Mouse (Mus musculus): ENCODE measurements around the gene Eif4g1. TPM values are rescaled to one million over a fixed set of nuclear protein-coding genes. Genes with fewer than 3 reads are reported as not detected.

Gene Eif4g1
- polyA plus RNA-seq, 2 experiments = 65.1 to 101 TPM

DNA sequence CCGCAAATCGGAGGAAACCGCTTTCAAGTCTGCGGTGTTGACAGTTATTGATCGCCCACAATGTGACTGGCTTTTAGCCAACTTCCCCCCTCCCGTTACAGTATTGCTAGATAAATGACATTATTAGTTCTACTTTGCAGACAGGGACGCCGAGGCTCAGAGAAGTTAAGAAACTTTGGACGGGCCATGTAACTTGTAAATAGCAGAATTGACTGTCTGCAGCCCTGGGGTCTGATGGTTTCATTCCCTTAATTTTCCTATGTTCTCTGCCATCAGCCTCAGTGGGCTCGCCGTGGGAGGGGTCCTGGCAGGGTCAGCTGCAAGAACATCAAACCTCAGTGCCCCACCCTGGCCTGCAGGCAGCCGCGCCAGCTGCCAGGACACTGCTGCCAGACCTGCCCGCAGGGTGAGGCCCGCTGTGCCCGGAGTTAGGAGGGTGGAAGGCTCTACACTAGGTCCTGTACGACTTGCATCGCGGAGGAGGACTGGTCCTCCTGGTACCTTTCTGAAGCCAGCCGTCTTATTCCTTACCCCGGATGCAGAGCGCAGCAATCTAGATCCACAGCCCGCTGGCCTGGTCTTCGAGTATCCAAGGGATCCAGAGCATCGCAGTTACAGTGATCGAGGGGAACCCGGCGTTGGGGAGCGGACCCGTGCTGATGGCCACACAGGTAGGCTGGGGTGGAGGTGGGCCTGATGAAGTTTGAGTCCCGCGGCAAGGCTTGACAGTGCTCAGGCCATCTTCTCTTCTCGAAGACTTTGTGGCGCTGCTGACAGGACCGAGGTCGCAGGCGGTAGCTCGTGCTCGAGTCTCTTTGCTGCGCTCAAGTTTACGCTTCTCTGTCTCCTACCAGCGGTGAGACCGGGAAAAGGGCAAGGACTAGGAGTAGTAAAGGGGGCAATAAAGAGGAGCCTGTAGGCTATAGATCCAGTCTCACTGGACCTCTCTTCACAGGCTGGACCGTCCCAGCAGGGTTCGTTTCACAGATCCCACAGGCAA is 65.9 kb downstream of the Eif4g1 start, which contains the start of gene Thpo:
Gene Thpo (minus strand): TSS at position 781 of the 1,000 bp plus-strand sequence.
- Histone ChIP-seq H3K9ac (replicated peaks) (no peak within 1 kb of the TSS), H3K4me2 (ENCODE audit: low read depth) (peak within 1 kb of the TSS; percentile 62), H3K4me3 (ENCODE audit: insufficient read depth in 1 of 2, low read depth in 2 of 2, low read length in 2 of 2) (peak within 1 kb of the TSS; percentile 20 to 49), H3K4me1 (replicated peaks; ENCODE audit: control insufficient read depth in 2 of 2, insufficient read depth in 2 of 2, low read length in 1 of 2) (0 out of 4 replicates have a peak, but pooled peaks cover 0 to 2% of the 10 kb centered on the region in 2 experiments), H3K27me3 (ENCODE audit: control insufficient read depth, insufficient read depth, low read length) (peaks cover 53% of the 10 kb centered on the region), H3K27ac (no peak within 1 kb of the TSS), H3K9me3 (ENCODE audit: control insufficient read depth, low read length) (no peaks in the 10 kb centered on the region), H3K36me3 (replicated peaks; ENCODE audit: control insufficient read depth, insufficient read depth, low read depth) (no peaks in the 10 kb centered on the region)
- 3% methylated on average over 45 of the region's 45 CpGs for WGBS (ENCODE audit: insufficient replicate concordance)
- DNase-seq (ENCODE audit: low read depth in 3 of 3, low spot score in 3 of 3) (no peak), ATAC-seq (ENCODE audit: insufficient read depth) (no peak)
- TF ChIP-seq EP300 (IDR thresholded peaks at IDR 0.05; ENCODE audit: low read depth) (no peak), CTCF (IDR thresholded peaks at IDR 0.05; ENCODE audit: low read depth) (0 out of 2 replicates have a peak, but pooled peaks have one; percentile 2)

DNA sequence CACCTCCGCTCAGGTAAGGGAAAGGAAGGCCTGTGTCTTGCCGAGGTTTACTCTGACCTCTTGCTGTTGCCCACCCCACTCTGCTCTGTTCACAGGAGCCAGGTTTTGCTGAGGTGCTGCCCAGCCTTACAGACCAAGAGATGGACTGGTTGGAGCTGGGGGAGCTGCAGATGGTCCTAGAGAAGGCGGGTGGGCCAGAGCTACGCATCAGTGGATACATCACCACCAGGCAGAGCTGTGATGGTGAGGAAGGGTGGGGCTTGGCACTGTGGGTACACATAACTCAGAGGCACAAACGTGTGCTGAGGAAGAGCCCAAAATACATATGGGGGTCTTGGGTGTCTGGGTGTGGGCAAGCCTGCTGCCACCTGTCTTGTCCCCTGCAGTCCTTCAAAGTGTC is 67.5 kb downstream of the Eif4g1 start:
- TF ChIP-seq CTCF (IDR thresholded peaks at IDR 0.05; ENCODE audit: low read depth) = no peak
- TF ChIP-seq EP300 (IDR thresholded peaks at IDR 0.05; ENCODE audit: low read depth) = no peak
- H3K9me3 ChIP-seq (ENCODE audit: control insufficient read depth, low read length) = no peaks in the 10 kb centered on the region
- ATAC-seq (ENCODE audit: insufficient read depth) (no peak), DNase-seq (ENCODE audit: low read depth in 3 of 3, low spot score in 3 of 3) (no peak)
- H3K4me1 ChIP-seq (replicated peaks; ENCODE audit: control insufficient read depth in 2 of 2, insufficient read depth in 2 of 2, low read length in 1 of 2) = no peaks in the 10 kb centered on the region
- no peak overlapping the region for H3K4me2 ChIP-seq (ENCODE audit: low read depth)
- no peak overlapping the region for H3K9ac ChIP-seq (replicated peaks)
- H3K27me3 ChIP-seq (ENCODE audit: control insufficient read depth, insufficient read depth, low read length) = peaks cover 53% of the 10 kb centered on the region
- WGBS (ENCODE audit: insufficient replicate concordance) = 48% methylated on average over 5 of the region's 5 CpGs
- no peaks in the 10 kb centered on the region for H3K36me3 ChIP-seq (replicated peaks; ENCODE audit: control insufficient read depth, insufficient read depth, low read depth)
- no peak overlapping the region for H3K4me3 ChIP-seq (ENCODE audit: insufficient read depth in 1 of 2, low read depth in 2 of 2, low read length in 2 of 2)
- H3K27ac ChIP-seq = no peak overlapping the region

DNA sequence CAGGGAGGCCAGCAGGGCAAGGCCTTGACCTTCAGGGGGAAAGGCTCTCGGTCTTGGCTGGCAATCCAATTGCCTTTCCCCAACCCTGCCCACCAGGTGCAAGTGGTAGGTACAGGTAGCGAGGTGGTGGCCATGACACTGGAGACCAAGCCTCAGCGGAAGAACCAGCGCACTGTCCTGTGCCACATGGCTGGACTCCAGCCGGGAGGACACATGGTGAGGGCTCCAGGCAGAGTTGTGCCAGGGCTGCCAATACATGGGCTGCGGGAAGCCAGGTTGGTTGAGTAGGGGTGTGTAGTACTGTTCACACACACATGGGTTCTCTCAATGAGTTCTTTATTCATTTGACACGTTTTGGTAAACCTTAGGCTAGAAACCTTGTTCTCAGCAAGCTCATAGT is 68.1 kb downstream of the Eif4g1 start:
- Histone ChIP-seq H3K4me2 (ENCODE audit: low read depth) (no peak overlapping the region), H3K27me3 (ENCODE audit: control insufficient read depth, insufficient read depth, low read length) (peaks cover 53% of the 10 kb centered on the region)
- TF ChIP-seq CTCF (IDR thresholded peaks at IDR 0.05; ENCODE audit: low read depth) (no peak), EP300 (IDR thresholded peaks at IDR 0.05; ENCODE audit: low read depth) (no peak)

DNA sequence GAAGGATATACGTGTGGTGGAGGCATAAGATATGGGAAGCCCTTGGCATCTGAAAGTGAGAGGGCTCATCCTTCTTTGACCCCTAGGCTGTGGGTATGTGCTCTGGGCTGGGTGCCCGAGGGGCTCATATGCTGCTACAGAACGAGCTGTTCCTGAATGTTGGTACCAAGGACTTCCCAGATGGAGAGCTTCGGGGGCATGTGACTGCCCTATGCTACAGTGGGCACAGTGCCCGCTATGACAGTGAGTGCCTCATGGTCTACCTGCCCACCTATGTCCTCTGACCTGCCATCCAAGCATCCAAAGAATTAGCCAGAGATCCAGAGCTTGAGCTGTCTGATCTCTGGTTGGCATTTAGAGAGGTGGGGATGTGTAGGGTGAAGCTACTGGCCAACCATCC is 68.7 kb downstream of the Eif4g1 start:
- no peaks in the 10 kb centered on the region for H3K4me1 ChIP-seq (replicated peaks; ENCODE audit: control insufficient read depth in 2 of 2, insufficient read depth in 2 of 2, low read length in 1 of 2)
- TF ChIP-seq EP300 (IDR thresholded peaks at IDR 0.05; ENCODE audit: low read depth) = no peak
- no peak for TF ChIP-seq CTCF (IDR thresholded peaks at IDR 0.05; ENCODE audit: low read depth)
- 58% methylated on average over 5 of the region's 5 CpGs for WGBS (ENCODE audit: insufficient replicate concordance)
- H3K4me3 ChIP-seq (ENCODE audit: insufficient read depth in 1 of 2, low read depth in 2 of 2, low read length in 2 of 2) = no peak overlapping the region
- H3K4me2 ChIP-seq (ENCODE audit: low read depth) = no peak overlapping the region
- no peaks in the 10 kb centered on the region for H3K36me3 ChIP-seq (replicated peaks; ENCODE audit: control insufficient read depth, insufficient read depth, low read depth)
- no peak overlapping the region for H3K27ac ChIP-seq
- peaks cover 47% of the 10 kb centered on the region for H3K27me3 ChIP-seq (ENCODE audit: control insufficient read depth, insufficient read depth, low read length)
- H3K9ac ChIP-seq (replicated peaks) = no peak overlapping the region
- no peak for ATAC-seq (ENCODE audit: insufficient read depth)
- DNase-seq (ENCODE audit: low read depth in 3 of 3, low spot score in 3 of 3) = no peak
- no peaks in the 10 kb centered on the region for H3K9me3 ChIP-seq (ENCODE audit: control insufficient read depth, low read length)

More for the DNA sequence above, 68.1 kb downstream of the Eif4g1 start:
- no peaks in the 10 kb centered on the region for H3K36me3 ChIP-seq (replicated peaks; ENCODE audit: control insufficient read depth, insufficient read depth, low read depth)
- ATAC-seq (ENCODE audit: insufficient read depth) = no peak
- H3K4me3 ChIP-seq (ENCODE audit: insufficient read depth in 1 of 2, low read depth in 2 of 2, low read length in 2 of 2) = no peak overlapping the region
- H3K9ac ChIP-seq (replicated peaks) = no peak overlapping the region
- H3K9me3 ChIP-seq (ENCODE audit: control insufficient read depth, low read length) = no peaks in the 10 kb centered on the region
- H3K4me1 ChIP-seq (replicated peaks; ENCODE audit: control insufficient read depth in 2 of 2, insufficient read depth in 2 of 2, low read length in 1 of 2) = no peaks in the 10 kb centered on the region
- DNase-seq (ENCODE audit: low read depth in 3 of 3, low spot score in 3 of 3) = no peak
- WGBS (ENCODE audit: insufficient replicate concordance) = 60% methylated on average over 7 of the region's 7 CpGs
- H3K27ac ChIP-seq = no peak overlapping the region

DNA sequence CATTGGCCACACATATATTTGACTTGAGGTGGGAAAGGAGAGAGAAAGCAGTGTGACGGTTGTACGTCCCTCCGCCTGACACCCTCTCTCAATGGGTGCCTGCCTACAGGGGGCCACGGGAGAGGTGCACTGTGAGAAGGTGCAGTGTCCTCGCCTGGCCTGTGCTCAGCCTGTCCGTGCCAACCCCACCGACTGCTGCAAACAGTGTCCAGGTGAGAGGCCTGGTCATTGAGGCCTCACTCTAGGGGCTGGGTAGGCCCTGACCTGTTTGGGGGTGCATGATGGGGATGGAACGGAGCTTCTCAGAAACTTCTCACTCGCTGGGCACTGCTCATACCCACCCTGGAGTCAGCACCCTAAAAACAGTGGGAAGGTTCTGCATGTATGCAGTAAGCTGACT is 71.7 kb downstream of the Eif4g1 start:
- DNase-seq (ENCODE audit: low read depth in 3 of 3, low spot score in 3 of 3) = no peak

More for the DNA sequence above, 71.7 kb downstream of the Eif4g1 start:
- H3K9ac ChIP-seq (replicated peaks) = no peak overlapping the region
- H3K36me3 ChIP-seq (replicated peaks; ENCODE audit: control insufficient read depth, insufficient read depth, low read depth) = no peaks in the 10 kb centered on the region
- TF ChIP-seq EP300 (IDR thresholded peaks at IDR 0.05; ENCODE audit: low read depth) = no peak
- no peak for TF ChIP-seq CTCF (IDR thresholded peaks at IDR 0.05; ENCODE audit: low read depth)
- no peak overlapping the region for H3K4me3 ChIP-seq (ENCODE audit: insufficient read depth in 1 of 2, low read depth in 2 of 2, low read length in 2 of 2)
- no peak overlapping the region for H3K27ac ChIP-seq
- H3K27me3 ChIP-seq (ENCODE audit: control insufficient read depth, insufficient read depth, low read length) = peaks cover 17% of the 10 kb centered on the region
- H3K9me3 ChIP-seq (ENCODE audit: control insufficient read depth, low read length) = no peaks in the 10 kb centered on the region
- ATAC-seq (ENCODE audit: insufficient read depth) = no peak
- H3K4me1 ChIP-seq (replicated peaks; ENCODE audit: control insufficient read depth in 2 of 2, insufficient read depth in 2 of 2, low read length in 1 of 2) = no peaks in the 10 kb centered on the region
- no peak overlapping the region for H3K4me2 ChIP-seq (ENCODE audit: low read depth)
- WGBS (ENCODE audit: insufficient replicate concordance) = 69% methylated on average over 9 of the region's 9 CpGs

Other genes with a start within 250 kb of the Eif4g1 start
- gene Abcc5, start 241.9 kb upstream of the Eif4g1 start, polyA plus RNA-seq (2012; rRNA removed) = 22.8 and 26.2 TPM in 2 replicates
- gene Abcc5, start 241.9 kb upstream of the Eif4g1 start, polyA plus RNA-seq (2014; fragmentation: Nextera tagmentation; extraction: Ambion mirVana) = 14.5 and 15.7 TPM in 2 replicates
- gene Eif2b5, start 169.5 kb upstream of the Eif4g1 start, polyA plus RNA-seq (2012; rRNA removed) = 19.6 and 23.3 TPM in 2 replicates
- gene Eif2b5, start 169.5 kb upstream of the Eif4g1 start, polyA plus RNA-seq (2014; fragmentation: Nextera tagmentation; extraction: Ambion mirVana) = 39.0 and 44.1 TPM in 2 replicates
- gene Dvl3, start 151.3 kb upstream of the Eif4g1 start, polyA plus RNA-seq (2012; rRNA removed) = 7.3 and 8.8 TPM in 2 replicates
- 4.9 and 5.0 TPM in 2 replicates for gene Dvl3, start 151.3 kb upstream of the Eif4g1 start, polyA plus RNA-seq (2014; fragmentation: Nextera tagmentation; extraction: Ambion mirVana)
- 259 and 268 TPM in 2 replicates for gene Ap2m1, start 132.8 kb upstream of the Eif4g1 start, polyA plus RNA-seq (2012; rRNA removed)
- gene Ap2m1, start 132.8 kb upstream of the Eif4g1 start, polyA plus RNA-seq (2014; fragmentation: Nextera tagmentation; extraction: Ambion mirVana) = 364 and 392 TPM in 2 replicates
- gene Abcf3, start 119.7 kb upstream of the Eif4g1 start, polyA plus RNA-seq (2012; rRNA removed) = 14.3 and 15.0 TPM in 2 replicates
- gene Abcf3, start 119.7 kb upstream of the Eif4g1 start, polyA plus RNA-seq (2014; fragmentation: Nextera tagmentation; extraction: Ambion mirVana) = 19.5 and 24.4 TPM in 2 replicates
- gene Vwa5b2, start 78.8 kb upstream of the Eif4g1 start, polyA plus RNA-seq (2012; rRNA removed) = 0.23 and 0.35 TPM in 2 replicates
- 0.18 and 0.19 TPM in 2 replicates for gene Vwa5b2, start 78.8 kb upstream of the Eif4g1 start, polyA plus RNA-seq (2014; fragmentation: Nextera tagmentation; extraction: Ambion mirVana)
- 9.4 and 10.3 TPM in 2 replicates for gene Eef1akmt4, start 56.7 kb upstream of the Eif4g1 start, polyA plus RNA-seq (2012; rRNA removed)
- gene Eef1akmt4, start 56.7 kb upstream of the Eif4g1 start, polyA plus RNA-seq (2014; fragmentation: Nextera tagmentation; extraction: Ambion mirVana) = 18.1 and 20.7 TPM in 2 replicates
- gene Gm49333, start 56.7 kb upstream of the Eif4g1 start, polyA plus RNA-seq (2012; rRNA removed) = 0.04 and 0.08 TPM in 2 replicates
- not detected in 2 replicates for gene Gm49333, start 56.7 kb upstream of the Eif4g1 start, polyA plus RNA-seq (2014; fragmentation: Nextera tagmentation; extraction: Ambion mirVana)
- 9.3 and 12.7 TPM in 2 replicates for gene Alg3, start 56.6 kb upstream of the Eif4g1 start, polyA plus RNA-seq (2012; rRNA removed)
- 21.7 and 23.6 TPM in 2 replicates for gene Alg3, start 56.6 kb upstream of the Eif4g1 start, polyA plus RNA-seq (2014; fragmentation: Nextera tagmentation; extraction: Ambion mirVana)
- gene Camk2n2, start 47.0 kb upstream of the Eif4g1 start, polyA plus RNA-seq (2012; rRNA removed) = 0.32 and 0.38 TPM in 2 replicates
- 0.19 and 0.32 TPM in 2 replicates for gene Camk2n2, start 47.0 kb upstream of the Eif4g1 start, polyA plus RNA-seq (2014; fragmentation: Nextera tagmentation; extraction: Ambion mirVana)
- gene Ece2, start 38.5 kb upstream of the Eif4g1 start, polyA plus RNA-seq (2012; rRNA removed) = 0.08 TPM in 1 of 2 replicates, not detected in the other
- 0.04 TPM in 1 of 2 replicates, not detected in the other for gene Ece2, start 38.5 kb upstream of the Eif4g1 start, polyA plus RNA-seq (2014; fragmentation: Nextera tagmentation; extraction: Ambion mirVana)
- gene Psmd2, start 16.7 kb upstream of the Eif4g1 start, polyA plus RNA-seq (2012; rRNA removed) = 61.5 and 89.2 TPM in 2 replicates
- gene Psmd2, start 16.7 kb upstream of the Eif4g1 start, polyA plus RNA-seq (2014; fragmentation: Nextera tagmentation; extraction: Ambion mirVana) = 162 and 165 TPM in 2 replicates
- 1.0 and 1.4 TPM in 2 replicates for gene Fam131a, start 24.9 kb downstream of the Eif4g1 start, polyA plus RNA-seq (2012; rRNA removed)
- 1.3 TPM in 2 replicates for gene Fam131a, start 24.9 kb downstream of the Eif4g1 start, polyA plus RNA-seq (2014; fragmentation: Nextera tagmentation; extraction: Ambion mirVana)
- gene Polr2h, start 49.4 kb downstream of the Eif4g1 start, polyA plus RNA-seq (2012; rRNA removed) = 21.5 and 30.1 TPM in 2 replicates
- gene Polr2h, start 49.4 kb downstream of the Eif4g1 start, polyA plus RNA-seq (2014; fragmentation: Nextera tagmentation; extraction: Ambion mirVana) = 45.4 and 49.6 TPM in 2 replicates
- gene Clcn2, start 49.4 kb downstream of the Eif4g1 start, polyA plus RNA-seq (2012; rRNA removed) = 16.7 and 20.9 TPM in 2 replicates
- 4.9 and 5.6 TPM in 2 replicates for gene Clcn2, start 49.4 kb downstream of the Eif4g1 start, polyA plus RNA-seq (2014; fragmentation: Nextera tagmentation; extraction: Ambion mirVana)
- gene Chrd, start 64.8 kb downstream of the Eif4g1 start, polyA plus RNA-seq (2012; rRNA removed) = 0.42 and 0.71 TPM in 2 replicates
- gene Chrd, start 64.8 kb downstream of the Eif4g1 start, polyA plus RNA-seq (2014; fragmentation: Nextera tagmentation; extraction: Ambion mirVana) = 0.21 and 0.24 TPM in 2 replicates
- gene Thpo, start 66.2 kb downstream of the Eif4g1 start, polyA plus RNA-seq (2012; rRNA removed) = 2.8 and 3.6 TPM in 2 replicates
- 3.6 and 3.7 TPM in 2 replicates for gene Thpo, start 66.2 kb downstream of the Eif4g1 start, polyA plus RNA-seq (2014; fragmentation: Nextera tagmentation; extraction: Ambion mirVana)

Measured in liver, embryonic 14.5 days (tissue).